Mouse (Mus musculus): ENCODE results near the gene Slc25a1. TPM values are rescaled to one million over a fixed set of nuclear protein-coding genes. Genes with fewer than 3 reads are reported as not detected.
A peak's percentile ranks its signal among the peaks of the same experiment; 100 is the strongest.

The Slc25a1 gene
- polyA plus RNA-seq, 1 experiment = 19.9 TPM

DNA sequence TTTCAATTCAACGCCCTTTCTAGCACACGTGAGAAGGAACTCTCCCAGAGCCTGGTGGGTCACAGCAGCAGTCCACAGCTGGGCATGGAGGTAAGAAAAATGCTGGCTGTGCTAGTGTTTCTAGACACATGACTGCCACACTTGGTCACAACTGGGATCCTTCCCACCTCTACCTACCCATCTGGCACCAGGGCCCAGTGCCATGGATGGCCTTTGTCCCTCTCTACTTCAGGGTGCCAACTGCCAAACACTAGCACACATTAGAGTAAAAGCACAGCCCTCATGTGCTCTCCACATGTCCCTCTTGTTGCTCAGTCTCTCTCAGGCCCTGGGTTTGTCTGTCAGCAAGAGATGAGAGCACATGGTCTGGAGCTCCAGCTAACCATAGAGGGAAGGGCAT is 1.6 kb upstream of the Slc25a1 start:
- 76% methylated on average over 2 of the region's 2 CpGs for WGBS
- peaks cover 2% of the 10 kb centered on the region; the same call in 1 of the 2 replicates for H3K4me1 ChIP-seq (ENCODE audit: control insufficient read depth, insufficient read depth, low read length)
- H3K4me3 ChIP-seq (replicated peaks; ENCODE audit: control insufficient read depth, low read depth, low read length) = no peak overlapping the region
- H3K27ac ChIP-seq (ENCODE audit: control insufficient read depth, insufficient read depth, low read depth, low read length, poor library complexity) = no peak overlapping the region
- no peak for TF ChIP-seq POLR2A (IDR thresholded peaks at IDR 0.05; ENCODE audit: borderline replicate concordance, control insufficient read depth, low read depth, low read length)
- TF ChIP-seq CTCF (IDR thresholded peaks at IDR 0.05; ENCODE audit: control insufficient read depth, insufficient read depth, low read length) = no peak

DNA sequence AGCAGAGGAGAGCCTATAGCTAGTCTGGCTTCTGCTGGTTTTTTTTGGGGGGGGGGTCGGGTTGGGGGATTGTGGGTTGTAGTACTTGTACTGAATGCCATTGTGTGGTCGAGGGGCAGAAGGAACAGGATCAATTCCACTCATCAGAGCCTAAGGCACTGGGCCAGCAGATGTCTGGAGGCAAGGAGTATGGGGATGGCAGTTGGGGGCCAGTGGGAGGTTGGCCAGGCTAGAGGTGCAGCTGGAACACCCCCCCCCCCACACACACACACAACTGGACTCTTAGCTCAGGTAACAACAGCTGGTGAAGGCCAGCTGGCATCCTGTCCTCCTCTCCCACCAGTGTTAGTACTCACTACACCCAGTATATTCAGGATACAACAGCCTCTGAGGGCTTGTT is 1.2 kb upstream of the Slc25a1 start:
- Histone ChIP-seq H3K27ac (ENCODE audit: control insufficient read depth, insufficient read depth, low read depth, low read length, poor library complexity) (no peak overlapping the region), H3K4me3 (replicated peaks; ENCODE audit: control insufficient read depth, low read depth, low read length) (no peak overlapping the region), H3K4me1 (ENCODE audit: control insufficient read depth, insufficient read depth, low read length) (no peaks in the 10 kb centered on the region)
- no peak for TF ChIP-seq POLR2A (IDR thresholded peaks at IDR 0.05; ENCODE audit: borderline replicate concordance, control insufficient read depth, low read depth, low read length)
- WGBS = 11% methylated on average over 2 of the region's 2 CpGs

DNA sequence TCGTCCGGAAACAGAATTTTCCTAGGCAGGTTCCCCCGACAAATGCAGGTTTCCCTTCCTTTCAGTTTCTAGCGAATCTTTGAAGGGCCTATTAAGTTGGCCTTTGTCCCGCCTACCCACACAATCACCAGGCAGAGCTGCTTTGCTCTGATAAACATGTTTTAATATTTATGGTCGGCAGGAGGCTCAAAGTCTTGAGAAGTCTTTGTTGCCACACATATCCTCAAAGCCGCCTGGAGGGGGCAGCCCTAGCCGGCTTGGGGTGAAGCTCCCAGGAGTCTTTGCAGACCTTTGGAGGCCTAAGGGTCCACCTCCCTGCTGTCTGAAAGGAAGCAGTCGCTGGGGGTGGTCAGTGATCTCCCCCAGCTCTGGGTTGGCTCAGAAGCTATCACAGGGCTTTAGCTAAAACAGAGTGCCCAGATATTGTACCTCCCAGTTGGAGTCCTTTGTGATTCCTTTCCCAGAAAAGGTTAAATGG is 647 bp upstream of the Slc25a1 start:
- peak overlapping the region; percentile 75 for H3K4me3 ChIP-seq (replicated peaks; ENCODE audit: control insufficient read depth, low read depth, low read length)
- no peaks in the 10 kb centered on the region for H3K4me1 ChIP-seq (ENCODE audit: control insufficient read depth, insufficient read depth, low read length)
- peak overlapping the region; percentile 58 for H3K27ac ChIP-seq (ENCODE audit: control insufficient read depth, insufficient read depth, low read depth, low read length, poor library complexity)
- TF ChIP-seq CTCF (IDR thresholded peaks at IDR 0.05; ENCODE audit: control insufficient read depth, insufficient read depth, low read length) (peak; percentile 37; the same call in 1 of the 2 replicates), POLR2A (IDR thresholded peaks at IDR 0.05; ENCODE audit: borderline replicate concordance, control insufficient read depth, low read depth, low read length) (no peak)
- under 1% methylated on average over 9 of the region's 9 CpGs for WGBS

DNA sequence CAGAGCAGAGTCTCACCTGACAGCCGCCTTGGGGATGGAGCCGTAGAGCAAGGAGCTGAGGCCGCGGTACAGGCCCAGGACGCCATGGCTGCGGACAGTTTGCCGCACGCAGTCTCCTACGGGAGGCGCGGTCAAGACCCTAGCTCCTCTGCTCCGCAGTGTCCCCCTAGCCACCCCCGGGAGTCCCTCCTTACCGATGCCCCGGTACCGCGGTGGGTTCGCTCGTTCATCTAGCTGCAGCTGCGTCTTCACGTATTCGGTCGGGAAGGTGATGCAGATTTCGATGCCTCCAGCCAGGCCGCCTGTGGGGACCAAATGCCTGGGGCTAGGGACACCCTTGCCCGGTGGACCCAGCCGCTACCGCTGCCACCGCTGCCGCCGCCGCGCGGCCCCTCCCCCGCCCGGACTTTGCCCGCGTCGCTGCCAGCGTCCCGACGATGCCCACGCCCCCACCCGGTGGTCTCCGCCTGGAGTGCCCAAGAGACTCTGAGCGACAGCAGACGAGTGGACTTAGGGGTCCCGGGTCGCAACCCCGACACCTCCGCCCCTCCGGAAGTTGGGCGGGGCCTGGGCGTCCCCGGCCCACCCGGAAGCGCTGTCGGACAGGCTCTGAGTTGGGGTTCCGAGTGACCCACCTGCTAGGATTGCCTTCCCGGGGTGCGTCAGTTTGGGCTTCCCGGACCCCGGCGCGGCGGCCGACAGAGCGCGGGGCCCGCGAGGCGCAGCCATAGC is 502 bp downstream of the Slc25a1 start:
- peak overlapping the region; percentile 58 for H3K27ac ChIP-seq (ENCODE audit: control insufficient read depth, insufficient read depth, low read depth, low read length, poor library complexity)
- peak overlapping the region; percentile 75 for H3K4me3 ChIP-seq (replicated peaks; ENCODE audit: control insufficient read depth, low read depth, low read length)
- WGBS = 3% methylated on average over 72 of the region's 72 CpGs
- no peak for TF ChIP-seq CTCF (IDR thresholded peaks at IDR 0.05; ENCODE audit: control insufficient read depth, insufficient read depth, low read length)
- no peak; the same call in 1 of the 2 replicates for TF ChIP-seq POLR2A (IDR thresholded peaks at IDR 0.05; ENCODE audit: borderline replicate concordance, control insufficient read depth, low read depth, low read length)
- H3K4me1 ChIP-seq (ENCODE audit: control insufficient read depth, insufficient read depth, low read length) = peaks cover 1% of the 10 kb centered on the region; the same call in 1 of the 2 replicates

DNA sequence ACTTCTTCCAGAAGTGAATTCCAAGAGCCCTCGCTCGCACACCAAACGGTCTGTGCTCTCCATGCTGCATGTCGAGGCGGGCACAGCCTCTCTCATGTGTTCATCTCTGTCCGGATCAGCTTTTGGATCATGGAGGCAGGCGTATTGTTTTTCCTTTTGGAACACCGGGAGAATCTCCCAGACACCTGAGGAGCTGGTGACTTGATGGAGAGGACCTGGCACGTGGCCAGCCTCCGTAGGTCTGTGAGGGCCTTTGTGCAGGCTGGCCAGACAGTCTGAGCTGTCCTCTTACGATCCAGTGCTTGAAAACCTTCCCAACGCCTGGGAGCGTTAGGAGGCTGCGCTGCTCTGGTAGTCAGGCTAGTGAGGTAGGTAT is 5.9 kb downstream of the Slc25a1 start:
- Histone ChIP-seq H3K27ac (ENCODE audit: control insufficient read depth, insufficient read depth, low read depth, low read length, poor library complexity) (peak overlapping the region; percentile 76; the same call in 1 of the 2 replicates), H3K4me3 (replicated peaks; ENCODE audit: control insufficient read depth, low read depth, low read length) (peak overlapping the region; percentile 82), H3K4me1 (ENCODE audit: control insufficient read depth, insufficient read depth, low read length) (peaks cover 2% of the 10 kb centered on the region; the same call in 1 of the 2 replicates)
- TF ChIP-seq POLR2A (IDR thresholded peaks at IDR 0.05; ENCODE audit: borderline replicate concordance, control insufficient read depth, low read depth, low read length) (no peak), CTCF (IDR thresholded peaks at IDR 0.05; ENCODE audit: control insufficient read depth, insufficient read depth, low read length) (no peak)
- under 1% methylated on average over 14 of the region's 14 CpGs for WGBS

DNA sequence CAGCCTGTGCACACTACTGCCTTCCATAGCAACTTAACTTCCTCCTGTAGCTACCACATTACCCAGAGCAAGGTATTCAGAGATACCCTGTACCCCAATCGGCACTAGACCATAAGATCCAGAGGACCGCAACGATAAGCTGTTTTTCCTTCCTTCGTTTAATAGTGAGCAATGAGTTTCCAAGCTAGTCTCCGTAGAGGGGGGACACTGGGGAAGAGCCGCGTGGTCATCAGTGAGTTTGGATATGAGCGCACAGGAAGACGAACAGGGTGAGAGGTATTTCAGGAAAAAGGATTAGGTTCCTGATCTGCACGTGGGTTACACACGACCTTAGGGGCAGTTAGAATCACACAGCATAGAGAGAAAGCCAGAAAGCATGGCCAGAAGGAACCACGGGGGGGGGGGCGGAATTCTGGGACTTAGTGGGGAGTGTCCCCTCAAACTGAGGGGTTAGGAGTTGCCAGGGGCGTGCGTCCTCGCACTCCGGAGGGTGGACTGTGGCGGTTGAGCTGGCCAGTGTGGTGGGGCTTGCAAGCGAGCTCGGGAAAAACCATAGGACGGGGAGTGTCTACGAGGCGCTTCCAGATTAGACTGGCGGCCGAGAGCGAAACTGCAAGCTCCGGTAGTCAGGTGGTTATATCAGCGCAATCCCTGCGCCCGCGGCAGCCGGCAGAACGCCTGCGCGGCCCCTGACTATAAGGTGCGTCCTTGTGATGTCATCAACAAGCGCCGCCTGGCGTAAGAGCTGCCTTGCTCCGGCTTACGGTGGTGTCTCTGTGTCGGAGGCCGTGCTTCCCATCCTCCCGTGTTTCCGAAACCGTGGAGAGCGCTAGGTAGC is 6.5 kb downstream of the Slc25a1 start:
- peak; percentile 76 for TF ChIP-seq POLR2A (IDR thresholded peaks at IDR 0.05; ENCODE audit: borderline replicate concordance, control insufficient read depth, low read depth, low read length)
- TF ChIP-seq CTCF (IDR thresholded peaks at IDR 0.05; ENCODE audit: control insufficient read depth, insufficient read depth, low read length) = no peak; the same call in 1 of the 2 replicates
- Histone ChIP-seq H3K4me1 (ENCODE audit: control insufficient read depth, insufficient read depth, low read length) (peaks cover 2% of the 10 kb centered on the region; the same call in 1 of the 2 replicates), H3K27ac (ENCODE audit: control insufficient read depth, insufficient read depth, low read depth, low read length, poor library complexity) (peak overlapping the region; percentile 76), H3K4me3 (replicated peaks; ENCODE audit: control insufficient read depth, low read depth, low read length) (peak overlapping the region; percentile 82)
- under 1% methylated on average over 46 of the region's 47 CpGs for WGBS

DNA sequence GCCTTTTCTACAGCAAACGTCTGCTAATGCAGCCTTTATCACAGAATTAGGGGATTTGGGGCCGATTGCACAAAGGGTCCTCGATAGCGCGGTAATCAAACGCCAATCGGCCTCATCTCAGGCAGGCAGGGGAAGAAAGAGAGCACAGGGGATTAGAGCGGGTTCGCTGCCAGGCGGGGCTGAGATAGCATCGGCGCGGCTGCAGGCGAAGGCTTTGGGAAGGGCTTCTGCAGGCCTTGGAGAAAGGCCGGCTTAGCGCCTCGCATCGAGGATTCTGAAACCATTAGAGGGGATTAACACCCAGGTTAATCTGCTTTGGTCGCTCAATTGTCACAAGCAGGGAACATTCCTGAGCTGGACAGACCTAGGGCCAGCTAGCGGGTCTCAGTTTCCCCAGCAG is 7.4 kb downstream of the Slc25a1 start:
- no peak for TF ChIP-seq CTCF (IDR thresholded peaks at IDR 0.05; ENCODE audit: control insufficient read depth, insufficient read depth, low read length)
- no peak for TF ChIP-seq POLR2A (IDR thresholded peaks at IDR 0.05; ENCODE audit: borderline replicate concordance, control insufficient read depth, low read depth, low read length)
- Histone ChIP-seq H3K4me1 (ENCODE audit: control insufficient read depth, insufficient read depth, low read length) (peaks cover 2% of the 10 kb centered on the region; the same call in 1 of the 2 replicates), H3K4me3 (replicated peaks; ENCODE audit: control insufficient read depth, low read depth, low read length) (no peak overlapping the region), H3K27ac (ENCODE audit: control insufficient read depth, insufficient read depth, low read depth, low read length, poor library complexity) (no peak overlapping the region)
- 83% methylated on average over 20 of the region's 20 CpGs for WGBS

All from bone marrow, adult 2 months (tissue).